Mouse (Mus musculus): ENCODE data around the gene Pald1. TPM values are rescaled to one million over a fixed set of nuclear protein-coding genes. Genes with fewer than 3 reads are reported as not detected.

Pald1 gene
- polyA plus RNA-seq, 1 experiment from 2014 or later, result 5.7 TPM

DNA sequence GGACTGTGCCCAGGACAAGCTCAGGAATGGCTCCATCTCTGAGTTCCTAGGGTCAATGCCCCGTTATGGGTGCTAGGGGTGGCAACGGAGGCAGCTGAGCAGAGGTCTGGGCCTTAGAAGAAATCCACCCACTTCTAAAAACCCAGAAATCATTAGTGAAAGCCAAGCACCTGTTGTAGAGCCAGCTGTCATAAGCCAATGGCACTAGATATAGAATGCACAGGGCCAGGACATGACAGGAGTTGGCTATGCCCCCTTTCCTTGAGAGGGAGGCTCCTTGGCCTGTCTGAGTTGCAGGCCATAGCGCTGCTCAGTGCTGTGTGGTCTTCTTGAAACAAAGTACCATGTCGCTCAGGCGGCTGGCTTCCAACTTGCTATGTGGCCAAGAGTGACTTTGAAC lies 17.1 kb upstream of the Pald1 start:
- no peak overlapping the region for H3K4me3 ChIP-seq (ENCODE audit: low read depth, low read length)
- ATAC-seq (ENCODE audit: low FRiP score, low TSS enrichment) (no peak), DNase-seq (ENCODE audit: low spot score) (no peak)
- H3K9ac ChIP-seq (ENCODE audit: low read length), result no peak overlapping the region
- no peak overlapping the region for H3K27ac ChIP-seq (replicated peaks)
- H3K4me1 ChIP-seq (replicated peaks; ENCODE audit: control insufficient read depth, insufficient read depth), result no peaks in the 10 kb centered on the region
- 89% methylated on average over 5 of the region's 5 CpGs for WGBS
- H3K36me3 ChIP-seq (ENCODE audit: control insufficient read depth, insufficient read depth, low read length), result no peaks in the 10 kb centered on the region
- TF ChIP-seq CTCF (IDR thresholded peaks at IDR 0.05; ENCODE audit: low read depth) (no peak), EP300 (optimal IDR thresholded peaks at IDR 0.05) (no peak)
- H3K27me3 ChIP-seq (ENCODE audit: control insufficient read depth, insufficient read depth, low read length), result no peaks in the 10 kb centered on the region
- no peaks in the 10 kb centered on the region for H3K9me3 ChIP-seq (ENCODE audit: control insufficient read depth, low read length)
- no peak overlapping the region for H3K4me2 ChIP-seq (replicated peaks; ENCODE audit: low read depth)

DNA sequence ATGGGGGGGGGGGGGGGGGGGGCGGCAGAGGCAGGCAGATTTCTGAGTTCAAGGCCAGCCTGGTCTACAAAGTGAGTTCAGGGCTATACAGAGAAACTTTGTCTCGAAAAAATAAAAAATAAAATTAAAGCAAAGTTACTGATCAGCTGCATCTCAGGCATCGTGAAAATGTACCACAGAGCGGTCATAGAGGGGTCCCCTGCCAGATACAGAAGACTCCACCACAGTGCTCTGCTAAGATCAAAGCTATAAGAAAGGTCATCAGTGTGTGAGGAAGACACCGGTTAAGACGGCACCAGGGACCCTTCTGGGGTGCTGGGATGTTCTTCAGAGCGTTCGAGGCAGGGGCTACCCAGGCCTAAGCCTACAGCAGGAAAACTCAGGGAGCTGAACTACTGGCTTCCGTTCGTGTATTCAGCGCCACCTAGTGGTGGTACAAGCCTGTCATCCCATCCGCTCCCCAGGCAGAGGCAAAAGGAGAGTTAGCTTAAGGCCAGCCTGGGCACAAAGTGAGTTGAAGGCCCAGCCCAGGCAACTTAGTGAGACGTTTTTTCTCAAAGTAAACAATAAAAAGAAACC lies 15.9 kb upstream of the Pald1 start:
- no peaks in the 10 kb centered on the region for H3K27me3 ChIP-seq (ENCODE audit: control insufficient read depth, insufficient read depth, low read length)
- H3K36me3 ChIP-seq (ENCODE audit: control insufficient read depth, insufficient read depth, low read length), result no peaks in the 10 kb centered on the region
- no peak overlapping the region for H3K4me3 ChIP-seq (ENCODE audit: low read depth, low read length)
- 27% methylated on average over 13 of the region's 13 CpGs for WGBS
- no peak overlapping the region for H3K27ac ChIP-seq (replicated peaks)
- no peak overlapping the region for H3K4me2 ChIP-seq (replicated peaks; ENCODE audit: low read depth)
- no peaks in the 10 kb centered on the region for H3K9me3 ChIP-seq (ENCODE audit: control insufficient read depth, low read length)
- ATAC-seq (ENCODE audit: low FRiP score, low TSS enrichment) (peak; percentile 78; the same call in 1 of the 2 replicates), DNase-seq (ENCODE audit: low spot score) (peak; percentile 83)
- H3K4me1 ChIP-seq (replicated peaks; ENCODE audit: control insufficient read depth, insufficient read depth), result 0 out of 2 replicates have a peak, but pooled peaks cover 2% of the 10 kb centered on the region
- no peak overlapping the region for H3K9ac ChIP-seq (ENCODE audit: low read length)
- peak; percentile 95 for TF ChIP-seq CTCF (IDR thresholded peaks at IDR 0.05; ENCODE audit: low read depth)
- no peak for TF ChIP-seq EP300 (optimal IDR thresholded peaks at IDR 0.05)

DNA sequence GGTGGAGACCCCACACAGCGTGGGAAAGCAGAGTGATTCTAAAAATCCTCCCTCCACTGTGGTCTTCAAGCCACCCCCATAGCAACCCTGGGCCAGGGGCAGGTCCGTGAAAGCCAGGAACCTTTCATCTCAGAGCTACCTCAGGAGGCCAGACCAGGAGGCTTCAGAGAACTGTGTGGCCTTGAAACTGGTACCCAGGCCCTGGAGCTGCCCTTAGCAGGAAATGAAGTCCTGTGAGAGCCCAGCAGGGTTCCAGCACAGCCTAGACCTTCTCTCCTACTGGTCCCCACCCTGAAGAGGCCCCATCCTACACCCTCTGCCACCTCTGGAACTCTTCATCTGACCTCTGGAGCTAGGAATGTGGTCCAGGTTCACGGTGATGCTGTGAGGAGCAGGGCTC lies 14.8 kb upstream of the Pald1 start:
- Histone ChIP-seq H3K4me2 (replicated peaks; ENCODE audit: low read depth) (no peak overlapping the region), H3K36me3 (ENCODE audit: control insufficient read depth, insufficient read depth, low read length) (no peaks in the 10 kb centered on the region), H3K9me3 (ENCODE audit: control insufficient read depth, low read length) (no peaks in the 10 kb centered on the region), H3K9ac (ENCODE audit: low read length) (no peak overlapping the region), H3K27ac (replicated peaks) (no peak overlapping the region), H3K4me1 (replicated peaks; ENCODE audit: control insufficient read depth, insufficient read depth) (0 out of 2 replicates have a peak, but pooled peaks cover 2% of the 10 kb centered on the region), H3K27me3 (ENCODE audit: control insufficient read depth, insufficient read depth, low read length) (no peaks in the 10 kb centered on the region), H3K4me3 (ENCODE audit: low read depth, low read length) (no peak overlapping the region)
- 68% methylated on average over 3 of the region's 3 CpGs for WGBS
- DNase-seq (ENCODE audit: low spot score) (no peak), ATAC-seq (ENCODE audit: low FRiP score, low TSS enrichment) (no peak)
- TF ChIP-seq CTCF (IDR thresholded peaks at IDR 0.05; ENCODE audit: low read depth), result no peak
- no peak for TF ChIP-seq EP300 (optimal IDR thresholded peaks at IDR 0.05)

DNA sequence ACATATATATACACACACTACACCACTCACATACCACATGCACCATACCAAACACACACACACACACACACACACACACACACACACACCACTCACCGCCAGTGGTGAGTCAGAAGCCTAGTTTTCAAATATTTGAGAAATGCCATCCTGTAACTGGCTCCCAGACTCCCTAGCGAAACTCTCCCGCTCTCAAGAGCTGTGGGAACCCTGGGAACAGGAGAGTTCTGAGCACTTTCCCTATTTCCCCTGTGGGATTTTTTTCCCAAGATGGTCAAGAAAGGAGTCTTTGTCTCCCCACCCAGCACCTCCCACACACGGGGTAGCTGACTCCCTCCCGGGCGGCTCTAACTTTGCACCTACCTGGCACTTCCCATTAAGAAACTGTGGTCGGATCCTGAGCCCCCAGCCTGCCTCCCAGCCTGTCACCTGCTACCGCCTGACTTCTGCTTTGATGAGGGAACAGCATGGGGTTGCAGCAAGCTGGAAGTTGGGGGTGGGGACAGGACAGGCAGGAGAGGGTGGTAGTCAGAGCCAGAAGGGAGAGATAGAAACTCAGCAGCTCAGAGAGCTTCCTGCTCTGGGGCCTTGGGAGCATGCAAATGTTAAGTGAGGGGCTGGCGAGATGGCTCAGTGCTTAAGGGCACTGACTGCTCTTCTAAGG lies 11.3 kb upstream of the Pald1 start:
- DNase-seq (ENCODE audit: low spot score), result peak; percentile 77
- Histone ChIP-seq H3K9me3 (ENCODE audit: control insufficient read depth, low read length) (no peaks in the 10 kb centered on the region), H3K9ac (ENCODE audit: low read length) (no peak overlapping the region), H3K27ac (replicated peaks) (peak overlapping the region; percentile 20; the same call in 1 of the 2 replicates), H3K27me3 (ENCODE audit: control insufficient read depth, insufficient read depth, low read length) (no peaks in the 10 kb centered on the region), H3K36me3 (ENCODE audit: control insufficient read depth, insufficient read depth, low read length) (no peaks in the 10 kb centered on the region), H3K4me1 (replicated peaks; ENCODE audit: control insufficient read depth, insufficient read depth) (0 out of 2 replicates have a peak, but pooled peaks cover 2% of the 10 kb centered on the region), H3K4me2 (replicated peaks; ENCODE audit: low read depth) (no peak overlapping the region; the same call in 1 of the 2 replicates), H3K4me3 (ENCODE audit: low read depth, low read length) (no peak overlapping the region)
- ATAC-seq (ENCODE audit: low FRiP score, low TSS enrichment), result peak; percentile 82
- no peak for TF ChIP-seq CTCF (IDR thresholded peaks at IDR 0.05; ENCODE audit: low read depth)
- WGBS, result 16% methylated on average over 9 of the region's 9 CpGs

DNA sequence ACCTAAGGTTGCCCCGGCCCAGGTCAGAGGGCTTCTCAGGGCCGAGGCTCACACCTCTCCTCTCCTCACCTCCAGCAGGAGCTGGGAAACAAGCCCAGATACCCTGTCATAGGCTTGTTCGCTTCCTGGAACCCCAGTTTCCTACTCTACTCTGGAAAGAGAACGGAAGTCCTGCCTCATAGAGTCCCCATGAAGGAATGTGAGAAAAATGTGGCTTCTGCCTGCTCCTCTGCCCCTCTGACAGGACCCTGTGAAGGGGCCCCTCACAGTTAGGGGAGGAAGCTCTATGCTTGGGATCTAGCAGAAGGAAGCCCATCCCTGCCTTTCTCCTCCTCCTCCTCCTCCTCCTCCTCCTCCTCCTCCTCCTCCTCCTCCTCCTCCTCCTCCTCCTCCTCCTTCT lies 9.3 kb upstream of the Pald1 start:
- WGBS, result 25% methylated on average over 4 of the region's 4 CpGs
- no peak overlapping the region for H3K9ac ChIP-seq (ENCODE audit: low read length)
- 0 out of 2 replicates have a peak, but pooled peaks cover 2% of the 10 kb centered on the region for H3K4me1 ChIP-seq (replicated peaks; ENCODE audit: control insufficient read depth, insufficient read depth)
- no peaks in the 10 kb centered on the region for H3K9me3 ChIP-seq (ENCODE audit: control insufficient read depth, low read length)
- H3K4me3 ChIP-seq (ENCODE audit: low read depth, low read length), result no peak overlapping the region
- no peak for TF ChIP-seq CTCF (IDR thresholded peaks at IDR 0.05; ENCODE audit: low read depth)
- no peak for TF ChIP-seq EP300 (optimal IDR thresholded peaks at IDR 0.05)
- H3K27me3 ChIP-seq (ENCODE audit: control insufficient read depth, insufficient read depth, low read length), result no peaks in the 10 kb centered on the region
- no peaks in the 10 kb centered on the region for H3K36me3 ChIP-seq (ENCODE audit: control insufficient read depth, insufficient read depth, low read length)
- no peak overlapping the region for H3K27ac ChIP-seq (replicated peaks)
- DNase-seq (ENCODE audit: low spot score), result no peak
- H3K4me2 ChIP-seq (replicated peaks; ENCODE audit: low read depth), result no peak overlapping the region
- no peak for ATAC-seq (ENCODE audit: low FRiP score, low TSS enrichment)

DNA sequence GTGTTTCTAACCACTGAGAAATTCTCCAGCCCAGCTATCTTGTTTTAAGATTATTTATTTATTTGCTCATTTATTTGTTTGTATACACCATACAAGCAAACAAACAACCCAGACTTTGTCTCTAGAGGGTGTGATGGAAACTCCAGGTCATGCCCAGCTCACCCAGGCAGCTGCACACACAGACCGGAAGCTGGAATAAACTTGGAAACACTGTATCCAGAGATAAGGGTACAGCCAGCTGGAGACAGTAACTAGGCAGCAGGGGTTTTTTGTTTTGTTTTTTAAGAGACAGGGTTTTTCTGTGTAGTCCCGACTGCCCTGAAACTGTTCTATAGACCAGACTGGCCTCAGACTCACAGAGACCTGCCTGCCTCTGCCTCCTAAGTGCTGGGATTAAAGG lies 6.8 kb upstream of the Pald1 start:
- 0 out of 2 replicates have a peak, but pooled peaks cover 2% of the 10 kb centered on the region for H3K4me1 ChIP-seq (replicated peaks; ENCODE audit: control insufficient read depth, insufficient read depth)
- ATAC-seq (ENCODE audit: low FRiP score, low TSS enrichment) (no peak), DNase-seq (ENCODE audit: low spot score) (no peak)
- no peak for TF ChIP-seq CTCF (IDR thresholded peaks at IDR 0.05; ENCODE audit: low read depth)
- no peak for TF ChIP-seq EP300 (optimal IDR thresholded peaks at IDR 0.05)
- H3K9me3 ChIP-seq (ENCODE audit: control insufficient read depth, low read length), result no peaks in the 10 kb centered on the region
- no peaks in the 10 kb centered on the region for H3K36me3 ChIP-seq (ENCODE audit: control insufficient read depth, insufficient read depth, low read length)
- no peak overlapping the region for H3K9ac ChIP-seq (ENCODE audit: low read length)
- WGBS, result 55% methylated on average over 2 of the region's 2 CpGs
- H3K4me3 ChIP-seq (ENCODE audit: low read depth, low read length), result no peak overlapping the region
- H3K27ac ChIP-seq (replicated peaks), result no peak overlapping the region
- H3K27me3 ChIP-seq (ENCODE audit: control insufficient read depth, insufficient read depth, low read length), result no peaks in the 10 kb centered on the region
- H3K4me2 ChIP-seq (replicated peaks; ENCODE audit: low read depth), result no peak overlapping the region

Measured in stomach, postnatal 0 days (tissue).